Mouse (Mus musculus) testis, adult 2 months (tissue): ENCODE results near the gene Itih2. TPM values are rescaled to one million over a fixed set of nuclear protein-coding genes. Genes with fewer than 3 reads are reported as not detected.
A peak's percentile ranks its signal among the peaks of the same experiment; 100 is the strongest.

Experiments
- H3K27ac ChIP-seq: fragments of 200-500 bp; 2 replicates; pipeline ENCODE4 v1.5.1; 2012; ENCODE audit warnings: low read depth, low read length; ENCODE audit not compliant: control insufficient read depth, insufficient read depth
- H3K27me3 ChIP-seq: fragments of 200-500 bp; 2 replicates; pipeline ENCODE4 v1.6.1; 2012; ENCODE audit warnings: mild to moderate bottlenecking, low read length, moderate library complexity; ENCODE audit not compliant: control insufficient read depth, insufficient read depth
- H3K36me3 ChIP-seq: fragments of 200-500 bp; 2 replicates; pipeline ENCODE4 v1.6.1; 2012; ENCODE audit warnings: mild to moderate bottlenecking, low read length; ENCODE audit not compliant: control insufficient read depth, insufficient read depth
- H3K4me1 ChIP-seq: fragments of 200-500 bp; 2 replicates; pipeline ENCODE4 v1.6.1; 2012; ENCODE audit warnings: low read length; ENCODE audit not compliant: control insufficient read depth, insufficient read depth
- H3K4me3 ChIP-seq: fragments of 200-500 bp; 2 replicates; pipeline ENCODE4 v1.5.1; 2012; ENCODE audit warnings: low read depth, mild to moderate bottlenecking, low read length, moderate library complexity, mixed read lengths; ENCODE audit not compliant: control insufficient read depth
- CTCF ChIP-seq: fragments of 200-500 bp; IDR thresholded peaks from 2 replicates; pipeline ENCODE4 v1.5.1; 2012; ENCODE audit warnings: low read depth, mild to moderate bottlenecking, inconsistent platforms, low read length, moderate library complexity; ENCODE audit not compliant: control insufficient read depth, insufficient read depth, insufficient replicate concordance
- POLR2A ChIP-seq: fragments of 200-500 bp; IDR thresholded peaks from 2 replicates; pipeline ENCODE4 v1.6.1; 2012; ENCODE audit warnings: low read depth, mild to moderate bottlenecking, inconsistent platforms, low read length, moderate library complexity; ENCODE audit not compliant: control insufficient read depth
- polyA plus RNA-seq: library from polyadenylated mRNA; depleted of rRNA; stranded (reverse); fragments of >200 nt; gene quantifications from 2 replicates; pipeline ENCODE4 v1.2.3, GENCODE M21; 2012; rRNA removed

Itih2 gene
- polyA plus RNA-seq, 1 experiment, result 6.1 TPM

DNA sequence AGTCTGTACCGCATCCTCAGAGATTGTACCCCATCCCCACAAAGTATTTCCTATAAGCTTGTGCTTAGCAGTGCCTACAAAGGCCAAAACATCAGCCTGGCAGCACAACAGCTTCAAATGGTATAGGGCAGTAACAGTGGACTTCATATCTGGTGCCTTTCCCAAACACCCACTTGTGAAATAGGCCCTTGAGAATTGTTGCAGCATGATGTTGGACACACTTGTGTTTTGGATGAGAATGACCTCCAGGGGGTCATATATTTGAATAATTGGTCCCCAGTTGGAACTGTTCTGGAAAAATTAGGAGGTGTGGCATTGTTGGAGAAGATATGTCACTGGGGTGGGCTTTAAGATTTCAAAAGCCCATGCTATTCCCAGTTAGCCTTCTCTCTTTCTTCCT lies 79.2 kb downstream of the Itih2 start:
- Histone ChIP-seq H3K36me3 (no peaks in the 10 kb centered on the region; the same call in 1 of the 2 replicates), H3K27me3 (no peaks in the 10 kb centered on the region), H3K4me1 (no peaks in the 10 kb centered on the region; the same call in none of the 2 replicates), H3K4me3 (no peak overlapping the region), H3K27ac (no peak overlapping the region)
- TF ChIP-seq POLR2A, result no peak
- no peak for TF ChIP-seq CTCF

DNA sequence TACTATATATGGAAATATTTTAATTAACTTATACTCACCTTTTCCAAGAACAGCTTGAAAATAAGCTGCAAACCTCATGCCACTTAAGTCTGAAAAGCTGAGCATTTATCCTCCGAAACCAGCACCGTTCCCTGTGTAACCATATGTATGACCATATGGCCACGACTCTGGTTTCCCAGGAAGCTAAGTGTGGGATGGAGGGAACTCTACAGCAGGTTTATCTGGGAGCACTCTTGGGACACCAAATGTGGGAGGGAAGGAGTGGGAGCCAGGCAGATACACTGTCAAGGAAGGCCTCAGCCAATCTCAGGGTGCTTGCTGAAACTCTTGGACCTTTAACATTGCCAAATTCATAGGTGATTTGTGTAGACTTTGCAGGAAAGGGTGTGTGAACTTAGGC lies 80.3 kb downstream of the Itih2 start:
- no peak overlapping the region for H3K27ac ChIP-seq
- TF ChIP-seq CTCF (no peak), POLR2A (no peak)
- H3K4me3 ChIP-seq, result no peak overlapping the region
- H3K36me3 ChIP-seq, result no peaks in the 10 kb centered on the region; the same call in 1 of the 2 replicates
- no peaks in the 10 kb centered on the region for H3K27me3 ChIP-seq
- no peaks in the 10 kb centered on the region; the same call in none of the 2 replicates for H3K4me1 ChIP-seq

DNA sequence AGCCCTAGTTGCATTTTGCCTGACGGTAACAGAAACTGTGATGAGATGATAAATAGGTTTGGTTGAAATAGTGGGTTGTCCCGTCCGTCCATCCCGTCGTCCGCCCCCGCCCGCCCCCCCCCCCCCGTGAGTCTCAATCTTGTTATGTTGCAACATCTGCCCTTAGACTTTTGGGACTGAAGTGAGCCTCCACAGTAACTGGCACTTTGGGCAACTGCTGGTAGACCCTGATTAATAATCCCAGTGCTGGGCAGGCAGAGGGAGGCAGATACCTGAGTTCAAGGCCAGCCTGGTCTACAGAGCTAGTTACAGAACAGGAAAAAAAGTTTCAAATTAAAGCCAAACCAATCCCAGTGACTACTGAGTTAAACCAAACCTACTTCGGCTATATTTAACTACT lies 81.7 kb downstream of the Itih2 start:
- H3K4me3 ChIP-seq, result peak overlapping the region; percentile 96
- H3K36me3 ChIP-seq, result no peaks in the 10 kb centered on the region
- no peaks in the 10 kb centered on the region; the same call in none of the 2 replicates for H3K4me1 ChIP-seq
- no peaks in the 10 kb centered on the region for H3K27me3 ChIP-seq
- no peak for TF ChIP-seq CTCF
- TF ChIP-seq POLR2A, result no peak
- H3K27ac ChIP-seq, result no peak overlapping the region

DNA sequence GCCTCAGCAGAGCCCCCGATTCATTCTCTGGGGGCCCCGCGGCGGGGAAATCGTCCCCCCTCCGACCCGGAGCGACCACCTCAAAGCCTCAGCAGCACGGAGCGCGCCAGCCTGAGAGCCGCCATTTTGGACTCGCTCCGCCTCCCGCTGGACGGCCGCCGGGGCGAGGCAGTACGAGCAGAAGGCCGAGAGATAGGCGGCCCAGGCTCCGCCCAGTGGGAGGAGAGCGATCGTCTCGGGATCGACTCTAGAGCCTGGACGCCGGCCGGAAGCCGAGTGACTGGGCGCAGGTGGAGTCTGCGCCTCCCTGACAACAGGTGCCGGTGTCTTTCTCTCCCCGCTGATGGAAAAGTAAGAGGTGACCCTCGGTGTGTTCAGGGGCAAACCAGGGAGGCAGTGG lies 82.7 kb downstream of the Itih2 start, which contains the start of gene Taf3:
Gene Taf3, minus strand, starts transcription at position 136 of the 400 bp plus-strand sequence.
- H3K36me3 ChIP-seq, result no peaks in the 10 kb centered on the region
- TF ChIP-seq POLR2A (peak; percentile 86), CTCF (0 out of 2 replicates have a peak, but pooled peaks have one; percentile 5)
- no peaks in the 10 kb centered on the region for H3K27me3 ChIP-seq
- H3K27ac ChIP-seq, result peak within 1 kb of the TSS; percentile 49
- H3K4me3 ChIP-seq, result peak within 1 kb of the TSS; percentile 96
- no peaks in the 10 kb centered on the region; the same call in none of the 2 replicates for H3K4me1 ChIP-seq

DNA sequence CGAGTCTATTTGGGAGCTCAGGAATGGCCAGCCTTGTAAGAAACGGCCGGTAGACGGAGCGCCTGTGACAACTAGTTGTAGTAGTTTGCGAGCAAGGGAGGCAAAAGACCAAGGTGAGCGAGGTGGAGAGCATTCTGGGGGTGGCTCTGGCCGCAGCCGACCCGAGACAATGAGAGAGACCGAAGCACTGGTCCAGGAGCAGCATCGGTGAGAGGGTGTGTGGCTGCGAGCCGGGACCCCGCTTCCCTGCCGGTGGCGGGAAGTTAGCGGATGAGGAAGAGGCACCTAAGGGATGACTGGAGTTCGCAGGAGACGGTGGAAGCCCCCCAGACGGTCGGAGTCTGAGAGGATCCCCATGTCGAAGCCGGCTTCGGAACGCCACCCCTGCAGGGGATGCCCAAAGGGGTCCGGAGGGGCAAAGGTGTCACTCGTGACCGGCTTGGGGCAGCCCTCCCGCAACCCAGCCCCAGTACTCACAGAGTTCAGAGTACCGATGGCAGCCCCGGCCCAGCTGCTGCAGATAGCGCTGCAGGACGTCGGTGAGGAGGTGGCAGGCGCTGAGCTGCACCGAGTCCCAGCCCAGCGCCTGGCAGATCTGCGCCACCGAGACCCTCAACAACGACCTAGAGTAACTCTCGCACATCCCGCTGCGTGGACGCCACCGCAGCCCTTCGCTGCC lies 83.3 kb downstream of the Itih2 start:
- Histone ChIP-seq H3K4me1 (no peaks in the 10 kb centered on the region; the same call in none of the 2 replicates), H3K27me3 (no peaks in the 10 kb centered on the region), H3K36me3 (no peaks in the 10 kb centered on the region), H3K27ac (peak overlapping the region; percentile 19), H3K4me3 (peak overlapping the region; percentile 96)
- TF ChIP-seq POLR2A (no peak), CTCF (no peak)

Other genes starting within 250 kb of the Itih2 start
- gene 9230102O04Rik, start 241.9 kb downstream of the Itih2 start, polyA plus RNA-seq, result 0.75 TPM in 1 of 2 replicates, not detected in the other
- 1.0 and 2.0 TPM in 2 replicates for gene Gata3, start 241.4 kb downstream of the Itih2 start, polyA plus RNA-seq
- 9.1 and 10.5 TPM in 2 replicates for gene Taf3, start 82.8 kb downstream of the Itih2 start, polyA plus RNA-seq
- gene Atp5c1, start 50.9 kb downstream of the Itih2 start, polyA plus RNA-seq, result 154 and 178 TPM in 2 replicates
- gene Kin, start 50.8 kb downstream of the Itih2 start, polyA plus RNA-seq, result 1.7 and 2.0 TPM in 2 replicates
- 2.0 and 2.7 TPM in 2 replicates for gene Itih5, start 22.2 kb upstream of the Itih2 start, polyA plus RNA-seq
- 12.9 and 15.2 TPM in 2 replicates for gene Sfmbt2, start 239.1 kb upstream of the Itih2 start, polyA plus RNA-seq